Mouse (Mus musculus) 3T3-L1 (cell line): ENCODE data around the gene AC109138.7.

Experiments used
- DNase-seq: peaks from one replicate; pipeline ENCODE4 v3.0.0-alpha.2; 2015; ENCODE audit warnings: low read depth, low spot score

Gene AC109138.7

GRCm38 (mm10) chr19:4192251-4192985 is 21.7 kb upstream of the AC109138.7 start:
- DNase-seq, result peak; percentile 64

GRCm38 (mm10) chr19:4193129-4193528 is 21.0 kb upstream of the AC109138.7 start:
- no peak for DNase-seq

DNA sequence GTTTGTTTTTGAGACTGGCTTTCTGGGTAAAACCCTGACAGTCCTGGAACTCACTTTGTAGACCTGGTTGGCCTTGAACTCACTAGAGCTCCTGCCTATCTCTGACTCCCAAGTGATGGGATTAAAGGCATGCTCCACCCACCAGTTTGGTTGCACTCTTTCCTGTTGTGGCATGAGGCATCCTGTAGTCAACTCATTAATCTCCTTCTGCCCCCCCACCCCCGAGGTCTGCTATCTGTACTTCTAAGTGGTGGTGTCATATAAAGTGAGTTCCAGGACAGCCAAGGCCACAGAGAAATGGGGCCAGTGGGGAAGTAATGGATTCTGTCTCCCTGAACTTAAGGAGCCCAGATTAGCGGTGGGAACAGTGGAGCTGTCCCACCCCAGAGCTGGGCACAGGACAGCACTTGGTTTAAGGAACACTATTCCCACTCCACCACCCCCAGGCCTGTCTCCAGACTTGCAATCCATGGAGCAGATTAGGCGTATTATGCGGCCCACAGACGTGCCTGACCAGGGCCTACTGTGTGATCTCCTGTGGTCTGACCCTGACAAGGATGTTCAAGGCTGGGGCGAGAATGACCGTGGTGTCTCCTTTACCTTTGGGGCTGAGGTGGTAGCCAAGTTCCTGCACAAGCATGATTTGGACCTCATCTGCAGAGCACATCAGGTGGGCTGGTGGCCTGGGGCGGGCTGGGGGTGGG is 20.0 kb upstream of the AC109138.7 start:
- peak; percentile 52 for DNase-seq

- no peak for DNase-seq
Observed at GRCm38 (mm10) chr19:4194776-4195650, 19.1 kb upstream of the AC109138.7 start.

DNA sequence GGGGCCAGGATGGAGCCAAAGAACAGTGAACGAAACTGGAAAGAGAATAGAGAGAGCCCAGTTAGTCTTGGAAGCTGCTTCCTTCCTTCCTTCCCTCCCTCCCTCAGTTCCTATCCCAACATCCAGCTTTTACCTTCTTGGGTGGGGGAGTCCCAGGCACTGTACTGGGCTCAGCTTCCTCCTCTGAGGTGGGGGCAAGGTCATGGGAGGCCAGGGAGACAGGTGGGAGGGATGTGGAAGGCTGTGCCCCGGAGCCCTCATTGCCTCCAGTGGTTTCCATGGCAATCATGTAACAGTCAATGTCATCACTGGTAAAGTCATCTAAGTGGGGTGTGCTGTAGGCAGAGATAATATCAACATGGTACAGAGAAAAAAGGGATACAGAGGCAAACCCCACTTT is 18.1 kb upstream of the AC109138.7 start:
- DNase-seq, result no peak

DNA sequence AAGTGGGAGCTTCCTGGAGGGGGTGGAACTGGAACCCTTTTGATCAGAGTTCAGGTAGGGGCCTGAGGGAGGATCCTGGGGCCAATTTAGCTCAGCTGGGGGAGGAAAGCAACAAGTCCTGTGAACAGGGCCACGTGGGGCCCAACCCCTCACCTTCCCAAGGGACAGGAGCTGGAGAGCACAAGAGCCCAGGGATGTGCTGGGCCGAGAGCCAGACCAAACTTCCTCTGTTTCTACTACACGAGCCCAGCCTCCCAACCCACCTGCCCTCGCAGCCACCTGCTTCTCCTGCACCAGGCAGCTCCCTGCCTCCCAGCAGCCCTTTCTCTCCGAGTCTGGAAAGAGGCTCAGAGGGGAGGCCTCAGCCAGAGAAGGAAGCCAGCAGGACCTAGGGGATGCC is 17.6 kb upstream of the AC109138.7 start:
- peak; percentile 69 for DNase-seq

- no peak for DNase-seq
Observed at GRCm38 (mm10) chr19:4197180-4197579, 17.0 kb upstream of the AC109138.7 start.

- DNase-seq, result peak; percentile 100
Observed at GRCm38 (mm10) chr19:4201291-4201909, 12.8 kb upstream of the AC109138.7 start, which contains the start of gene Rad9a. Gene Rad9a, minus strand, starts transcription at chr19:4201662.

- DNase-seq, result no peak
Observed at GRCm38 (mm10) chr19:4202149-4202548, 12.0 kb upstream of the AC109138.7 start.

- peak; percentile 39 for DNase-seq
Observed at GRCm38 (mm10) chr19:4203148-4203547, 11.0 kb upstream of the AC109138.7 start.

DNA sequence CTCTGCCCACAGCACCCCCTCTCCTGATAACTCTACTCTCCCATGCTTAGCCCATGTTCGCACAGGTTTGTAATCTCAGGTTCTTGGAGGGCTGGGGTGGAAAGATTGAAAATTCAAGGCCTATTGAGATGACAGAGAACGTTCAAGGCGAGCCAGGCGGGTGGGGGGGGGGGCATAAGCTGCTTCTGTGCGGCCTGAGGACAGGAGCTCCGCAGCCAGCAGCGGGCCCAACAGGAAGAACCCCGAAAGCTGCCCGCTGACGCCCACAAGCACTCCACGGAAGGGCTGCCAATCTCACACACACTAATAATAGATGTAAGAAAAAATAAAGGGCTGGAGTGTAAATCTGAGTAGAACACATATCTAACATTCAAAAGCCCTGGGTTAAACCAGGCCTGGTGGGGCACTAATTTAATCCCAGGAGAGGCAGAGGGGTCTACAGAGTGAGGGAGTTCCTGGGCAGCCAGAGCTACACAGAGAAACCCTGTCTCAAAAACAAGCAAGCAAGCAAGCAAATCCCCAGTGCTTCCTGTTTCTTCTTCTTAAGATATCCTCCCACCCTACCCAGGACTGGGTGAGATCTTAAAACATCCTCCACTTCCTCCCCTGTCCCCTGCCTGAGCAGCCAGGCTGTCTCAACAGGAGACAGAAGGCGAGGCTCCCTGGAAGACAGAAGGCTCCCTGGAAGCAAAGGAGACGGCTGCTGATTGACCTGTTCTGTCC is 10.4 kb upstream of the AC109138.7 start:
- DNase-seq, result no peak

DNA sequence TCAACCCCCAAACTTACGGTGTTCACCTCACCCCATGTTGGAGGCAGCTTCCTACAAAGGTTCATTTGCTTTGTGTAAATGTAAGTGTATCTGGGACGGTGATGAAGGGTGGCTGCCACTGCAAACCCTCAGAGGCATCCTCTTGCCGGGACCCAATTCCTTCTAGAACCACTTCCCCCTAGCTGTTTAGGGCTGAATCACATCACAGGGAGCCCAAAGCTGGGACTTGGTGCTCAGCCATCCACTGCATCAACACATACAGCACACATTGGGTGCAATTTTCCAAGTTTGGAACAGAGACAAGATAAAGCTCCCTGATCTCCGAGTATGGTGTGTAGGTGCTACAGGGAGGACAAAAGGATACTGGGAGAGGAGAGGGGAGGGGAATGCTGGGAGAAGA is 9.3 kb upstream of the AC109138.7 start:
- no peak for DNase-seq

- DNase-seq, result peak; percentile 92
Observed at GRCm38 (mm10) chr19:4206971-4207370, 7.2 kb upstream of the AC109138.7 start.

DNA sequence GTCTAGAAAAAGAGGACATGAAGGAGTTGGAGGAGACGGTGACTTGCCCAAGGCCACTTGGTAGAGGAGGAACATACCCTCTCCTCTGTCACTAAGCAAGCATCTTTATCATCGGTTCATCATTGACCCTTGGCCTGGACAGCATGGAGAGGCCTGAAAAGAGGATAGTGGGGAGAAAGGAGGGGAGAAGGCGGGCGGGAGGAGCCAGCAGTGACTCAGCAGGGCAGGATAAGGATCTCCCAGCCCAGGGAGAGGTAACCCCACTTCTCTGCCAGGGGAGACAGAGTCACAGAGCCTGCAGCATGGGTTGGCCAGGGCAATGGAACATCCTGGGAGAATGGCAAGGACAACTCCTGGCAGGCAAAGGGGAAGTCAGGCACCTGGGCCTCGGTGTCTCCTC is 5.6 kb upstream of the AC109138.7 start:
- DNase-seq, result no peak

- peak; percentile 72 for DNase-seq
Observed at GRCm38 (mm10) chr19:4211891-4212588, 2.1 kb upstream of the AC109138.7 start.

DNA sequence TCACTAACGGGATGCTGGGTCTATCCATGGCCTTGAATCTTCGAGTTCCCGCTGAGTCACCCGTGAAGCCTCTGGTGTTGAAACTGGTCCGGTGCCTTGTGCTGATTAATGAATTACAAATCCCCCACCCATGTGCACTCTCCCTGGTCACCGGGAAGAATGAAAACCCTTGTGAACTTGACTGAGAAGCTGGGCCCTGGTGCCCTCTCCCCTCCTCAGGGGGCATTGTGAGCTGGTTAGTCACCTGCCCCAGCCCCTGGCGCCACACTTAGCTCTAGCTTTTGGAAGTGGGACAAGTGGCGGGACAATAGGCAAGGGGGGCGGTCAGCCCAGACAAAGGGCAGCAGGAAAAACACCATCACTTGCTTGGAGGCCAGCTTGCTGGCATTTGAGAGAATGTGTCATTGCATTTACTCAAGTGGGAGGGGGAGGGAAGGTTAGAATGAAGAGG is 608 bp upstream of the AC109138.7 start:
- peak; percentile 98 for DNase-seq

GRCm38 (mm10) chr19:4214771-4215450 is 754 bp downstream of the AC109138.7 start:
- DNase-seq, result no peak

GRCm38 (mm10) chr19:4215451-4215840 is 1.3 kb downstream of the AC109138.7 start:
- no peak for DNase-seq

DNA sequence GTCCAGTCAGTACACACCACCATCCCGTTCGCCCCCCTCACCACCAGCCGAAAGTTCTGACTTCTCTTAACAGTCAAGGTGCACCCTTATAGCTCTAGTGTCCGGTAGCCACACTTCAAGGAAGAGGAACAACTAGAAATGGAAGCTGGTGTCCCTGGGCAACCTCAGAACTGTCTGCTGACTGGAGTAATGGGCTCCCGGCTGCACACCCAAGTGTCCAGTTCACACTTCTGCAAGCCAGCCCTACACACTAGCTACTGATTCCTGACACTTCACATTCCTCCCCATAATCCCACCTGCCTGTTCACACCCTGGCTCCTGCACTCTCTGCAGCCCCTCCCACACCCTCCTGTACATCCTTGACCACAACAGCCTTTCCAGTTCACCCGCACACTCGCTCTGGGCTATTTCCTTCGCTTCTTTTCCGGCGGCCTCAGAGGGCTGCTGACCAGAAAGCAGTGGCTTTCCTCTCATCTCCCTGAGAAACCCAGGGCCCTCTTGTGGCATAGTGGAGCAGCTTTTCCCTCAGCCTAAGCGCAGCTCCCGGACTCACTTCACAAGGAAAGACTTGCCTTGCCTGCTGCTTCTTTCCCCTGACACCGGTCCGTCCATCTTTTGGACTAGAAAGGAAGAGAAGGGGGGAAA is 2.0 kb downstream of the AC109138.7 start:
- peak; percentile 84 for DNase-seq
